Mouse (Mus musculus): Measurements from ENCODE around the gene Lcat. TPM values are rescaled to one million over a fixed set of nuclear protein-coding genes. Genes with fewer than 3 reads are reported as not detected.
A peak's percentile ranks its signal among the peaks of the same experiment; 100 is the strongest.

The Lcat gene
- total RNA-seq, 2 experiments from 2014 or later: 37.6 to 40.6 TPM

DNA sequence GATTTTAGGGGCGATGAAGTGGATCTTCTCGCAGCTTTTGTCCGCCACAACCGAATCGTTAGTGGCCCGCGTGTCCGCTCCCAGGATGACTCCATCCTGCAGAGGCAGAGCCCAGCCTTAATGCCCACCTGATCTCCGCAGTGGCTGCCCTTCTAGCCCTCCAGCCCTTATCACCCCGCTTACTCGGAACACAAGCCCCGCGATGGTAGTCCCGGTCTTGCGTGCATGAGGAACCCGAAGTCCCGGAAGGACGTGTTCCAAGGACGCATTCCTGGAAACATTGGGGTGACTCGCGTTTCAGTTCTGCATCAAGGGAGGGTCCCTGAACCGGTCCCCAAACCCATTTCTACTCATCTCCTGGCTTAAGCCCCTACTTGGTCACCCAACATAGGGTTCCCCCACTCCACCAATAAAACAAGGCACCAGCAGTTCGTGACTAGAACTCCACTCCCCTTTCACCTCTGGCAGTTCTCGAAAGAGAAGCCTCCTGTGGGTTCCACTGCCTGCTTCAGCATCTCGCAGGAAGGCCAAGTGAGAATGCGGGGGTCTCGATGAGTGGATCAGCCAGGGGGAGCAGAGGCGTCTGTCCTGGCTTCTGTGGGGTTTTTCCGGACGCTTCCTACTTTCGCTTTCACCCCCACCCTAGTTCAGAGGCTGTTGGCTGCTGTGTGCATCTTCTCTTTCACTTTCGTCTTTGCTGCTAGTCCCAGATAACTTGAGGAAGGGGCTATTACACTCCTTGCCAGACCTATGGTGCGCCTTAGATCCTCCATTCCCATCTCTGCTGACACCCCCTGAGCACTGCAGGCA, 5.5 kb downstream of the Lcat start:
- peak; percentile 34 to 47 for DNase-seq (ENCODE audit: low spot score in 2 of 2)
- no peak for TF ChIP-seq CTCF (conservative IDR thresholded peaks at IDR 0.05)
- Histone ChIP-seq H3K27ac (peak overlapping the region; percentile 92), H3K4me3 (peak overlapping the region; percentile 88)

DNA sequence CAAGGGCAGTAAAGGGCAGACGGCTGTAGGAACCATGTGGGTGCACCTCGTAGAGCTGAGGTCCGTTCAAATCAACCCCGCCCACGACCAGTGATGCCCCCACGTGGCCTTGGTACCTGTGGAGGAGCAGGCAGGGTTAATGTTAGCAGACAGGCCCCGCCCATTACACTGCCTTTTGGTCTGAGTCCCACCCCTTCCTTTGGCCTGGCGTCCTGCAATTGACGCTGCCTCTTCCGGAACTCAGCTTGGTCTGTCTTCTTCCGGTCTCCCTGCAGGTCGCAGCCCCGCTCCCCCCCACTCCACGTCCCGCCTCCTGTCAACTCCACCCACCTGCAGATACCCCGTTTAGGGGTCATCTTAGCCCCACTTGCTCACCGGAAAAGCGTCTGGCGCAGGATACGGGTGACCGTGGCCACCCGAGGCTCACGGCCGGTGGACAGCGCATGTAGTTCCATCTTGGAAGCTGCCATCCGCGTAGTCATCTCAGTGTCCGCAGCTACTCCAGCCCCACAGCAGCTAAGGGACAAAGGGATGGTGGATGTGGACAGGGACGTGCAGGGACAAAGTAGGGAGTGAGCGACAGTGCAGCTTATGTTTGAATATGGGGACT, 6.2 kb downstream of the Lcat start:
- TF ChIP-seq CTCF (conservative IDR thresholded peaks at IDR 0.05): 0 out of 2 replicates have a peak, but pooled peaks have one; percentile 4
- peak overlapping the region; percentile 88 for H3K4me3 ChIP-seq

GRCm38 (mm10) chr8:105935863-105936603, 7.1 kb downstream of the Lcat start:
- no peak for TF ChIP-seq CTCF (conservative IDR thresholded peaks at IDR 0.05)
- H3K27ac ChIP-seq: peak overlapping the region; percentile 92
- peak overlapping the region; percentile 88 for H3K4me3 ChIP-seq
- DNase-seq (ENCODE audit: low spot score in 2 of 2): no peak

More for the DNA sequence above, 6.2 kb downstream of the Lcat start:
- peak overlapping the region; percentile 92 for H3K27ac ChIP-seq
- peak; percentile 81 to 92 for DNase-seq (ENCODE audit: low spot score in 2 of 2)

GRCm38 (mm10) chr8:105935105-105935504, 8.1 kb downstream of the Lcat start:
- no peak overlapping the region for H3K4me3 ChIP-seq
- no peak for TF ChIP-seq CTCF (conservative IDR thresholded peaks at IDR 0.05)
- DNase-seq (ENCODE audit: low spot score in 2 of 2): no peak
- H3K27ac ChIP-seq: no peak overlapping the region

DNA sequence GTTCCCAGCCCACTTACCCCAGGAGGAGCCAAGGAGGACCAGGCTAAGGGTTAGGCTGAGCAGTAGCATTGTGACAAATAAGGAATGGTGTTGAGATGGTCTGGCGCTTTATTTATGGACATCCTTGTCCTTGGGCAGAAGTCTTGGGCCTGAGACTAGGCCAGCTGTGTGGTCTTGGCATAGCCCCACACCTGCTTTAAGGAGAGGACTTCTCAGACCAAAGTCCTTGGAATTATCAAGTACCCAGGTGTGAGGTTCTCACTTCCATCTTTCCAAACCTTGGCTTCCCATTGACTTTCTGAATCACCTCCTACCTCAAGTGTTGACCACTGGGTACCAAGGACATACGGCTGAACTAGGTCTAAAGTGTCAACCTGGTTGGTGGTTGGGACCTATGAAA, 9.4 kb downstream of the Lcat start, which contains the start of gene Ctrl:
Gene Ctrl (minus strand): TSS at position 101 of the 400 bp plus-strand sequence.
- Histone ChIP-seq H3K27ac (no peak within 1 kb of the TSS), H3K4me3 (no peak within 1 kb of the TSS)
- no peak for TF ChIP-seq CTCF (conservative IDR thresholded peaks at IDR 0.05)
- no peak for DNase-seq (ENCODE audit: low spot score in 2 of 2)

GRCm38 (mm10) chr8:105932525-105932924, 10.7 kb downstream of the Lcat start:
- no peak overlapping the region for H3K27ac ChIP-seq
- TF ChIP-seq CTCF (conservative IDR thresholded peaks at IDR 0.05): no peak
- no peak overlapping the region for H3K4me3 ChIP-seq
- DNase-seq (ENCODE audit: low spot score in 2 of 2): no peak

- Histone ChIP-seq H3K4me3 (no peak overlapping the region), H3K27ac (no peak overlapping the region)
- DNase-seq (ENCODE audit: low spot score in 2 of 2): no peak
- no peak for TF ChIP-seq CTCF (conservative IDR thresholded peaks at IDR 0.05)
Measured at GRCm38 (mm10) chr8:105931271-105931670, 11.9 kb downstream of the Lcat start.

DNA sequence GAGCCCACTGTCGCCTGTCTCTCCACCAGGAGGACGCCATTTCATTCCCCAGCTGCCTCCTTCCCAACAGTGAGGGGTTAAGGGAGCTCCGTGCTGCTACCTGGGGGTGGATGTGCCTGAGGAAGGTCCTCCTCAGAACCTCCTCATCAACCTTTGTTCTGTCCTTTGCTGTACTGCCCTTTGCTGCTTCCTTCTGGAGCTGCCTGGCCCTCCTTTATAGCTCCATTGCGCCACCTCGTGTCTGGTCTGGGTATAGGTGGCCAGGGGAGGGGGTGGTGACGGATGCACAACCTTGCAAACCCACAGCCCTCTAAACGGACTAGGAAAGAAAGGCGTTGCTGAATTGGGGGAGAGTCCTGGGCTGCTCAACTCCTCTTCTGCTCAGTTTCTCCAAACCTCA, 12.6 kb downstream of the Lcat start:
- TF ChIP-seq CTCF (conservative IDR thresholded peaks at IDR 0.05): peak; percentile 97
- Histone ChIP-seq H3K4me3 (no peak overlapping the region), H3K27ac (peak overlapping the region; percentile 5; the same call in 1 of the 2 replicates)
- peak; percentile 78 to 92 for DNase-seq (ENCODE audit: low spot score in 2 of 2)

GRCm38 (mm10) chr8:105925123-105925522, 18.1 kb downstream of the Lcat start:
- H3K27ac ChIP-seq: peak overlapping the region; percentile 62
- H3K4me3 ChIP-seq: no peak overlapping the region
- no peak for TF ChIP-seq CTCF (conservative IDR thresholded peaks at IDR 0.05)
- DNase-seq (ENCODE audit: low spot score in 2 of 2): peak in 1 of 2 experiments; percentile 13

DNA sequence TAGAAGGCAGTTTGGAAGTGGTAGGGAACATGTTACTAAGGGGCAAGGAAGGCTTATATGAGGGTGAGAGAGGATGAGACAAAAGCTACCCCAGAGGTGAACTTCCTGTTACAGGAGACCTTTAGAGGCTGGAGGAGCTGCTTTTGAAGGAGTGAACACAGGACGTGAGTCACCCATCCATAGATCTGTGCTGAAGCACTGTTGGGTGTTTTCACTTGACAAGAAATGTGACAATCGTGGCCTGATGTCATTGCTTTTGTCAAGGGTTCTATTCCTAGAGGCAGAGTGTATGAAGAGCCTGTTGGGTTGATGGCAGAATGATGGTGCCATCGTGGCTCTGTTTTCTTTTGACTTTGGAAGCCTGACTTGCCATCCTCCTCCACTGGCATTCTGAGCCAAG, 23.8 kb downstream of the Lcat start:
- no peak overlapping the region for H3K27ac ChIP-seq
- no peak for TF ChIP-seq CTCF (conservative IDR thresholded peaks at IDR 0.05)
- DNase-seq (ENCODE audit: low spot score in 2 of 2): no peak
- no peak overlapping the region for H3K4me3 ChIP-seq

GRCm38 (mm10) chr8:105900941-105901616, 42.1 kb downstream of the Lcat start:
- DNase-seq (ENCODE audit: low spot score in 2 of 2): no peak
- H3K4me3 ChIP-seq: peak overlapping the region; percentile 90
- TF ChIP-seq CTCF (conservative IDR thresholded peaks at IDR 0.05): no peak
- H3K27ac ChIP-seq: peak overlapping the region; percentile 96

DNA sequence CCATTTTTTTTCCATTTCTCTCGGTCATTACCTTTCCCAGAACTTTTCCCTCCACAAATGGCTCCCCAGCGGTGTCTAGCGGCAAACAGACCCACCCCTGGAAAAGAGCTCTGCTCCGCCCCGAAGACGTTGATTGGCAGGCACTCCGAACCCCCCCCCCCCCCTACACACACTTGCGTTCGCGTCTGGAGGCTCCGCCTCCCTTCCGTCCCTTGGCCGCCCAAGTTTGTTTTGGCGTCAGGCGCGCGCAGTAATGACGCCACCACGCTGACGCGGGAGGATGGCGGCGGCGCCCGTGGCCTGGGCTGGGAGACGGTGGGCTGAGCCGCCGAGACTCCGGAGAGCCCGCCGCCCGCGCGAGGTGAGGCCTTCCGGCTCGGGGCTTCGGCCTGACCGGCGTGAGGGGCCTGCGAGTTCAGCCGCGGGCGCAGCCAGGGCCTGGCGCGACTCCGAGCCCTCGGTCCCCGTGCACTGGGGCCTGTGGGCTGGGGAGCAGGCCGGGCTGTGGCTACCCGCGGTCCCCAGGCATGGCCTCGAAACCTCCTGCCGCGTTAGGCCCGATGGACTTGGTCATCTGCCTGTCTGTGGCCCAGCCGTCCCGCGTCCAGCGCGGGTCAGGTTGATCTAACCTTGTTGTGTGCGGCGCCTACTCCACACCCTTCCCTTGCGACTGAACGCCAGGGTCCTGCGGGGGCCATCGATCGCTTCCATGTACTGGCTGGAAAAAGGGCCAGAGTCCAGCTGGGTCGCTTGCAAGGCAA, 42.8 kb downstream of the Lcat start, which contains the start of gene Pskh1:
Gene Pskh1 (plus strand): TSS at position 262 of the 761 bp plus-strand sequence.
- peak; percentile 92 to 95 for DNase-seq (ENCODE audit: low spot score in 2 of 2)
- Histone ChIP-seq H3K27ac (peak within 1 kb of the TSS; percentile 96), H3K4me3 (peak within 1 kb of the TSS; percentile 90)
- peak; percentile 30; the same call in 1 of the 2 replicates for TF ChIP-seq CTCF (conservative IDR thresholded peaks at IDR 0.05)

Data from layer of hippocampus, adult 2 months (tissue).